Comparison of ENCODE assay signal across 9 mouse cellular contexts in the genomic region with DNA sequence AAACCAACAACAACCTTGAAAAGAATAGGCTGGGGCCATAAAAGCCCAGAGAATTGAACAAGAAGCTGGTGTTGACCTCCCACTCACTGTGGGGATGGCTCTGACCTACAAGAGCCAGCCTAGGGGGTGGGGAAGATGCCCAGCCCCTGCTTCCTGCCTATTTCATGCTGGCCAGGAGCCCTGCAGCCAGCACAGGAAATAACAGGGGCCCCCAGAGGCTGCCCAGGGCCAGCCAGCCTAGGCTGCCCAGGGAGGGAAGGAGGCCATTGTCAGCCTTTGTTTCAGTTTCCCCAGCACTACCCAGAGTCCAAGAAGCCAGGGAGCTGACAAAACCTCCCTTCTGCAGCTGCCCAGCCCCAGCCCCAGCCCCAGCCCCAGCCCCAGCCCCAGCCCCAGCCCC.
DNase-seq lines count a peak whose midpoint lies in the region; ATAC-seq and TF ChIP-seq lines count a peak whose summit lies in the region.
"Had no signal": no experiment of that assay in that cellular context is flagged by ENCODE, and none has a peak within 500 bp of the region (broad histone marks: within the 10 kb centered on the region; RNA-seq: fewer than 3 reads in every experiment).

No protein-coding gene starts in this region.

- DNase-seq in liver = peak; percentile 28
- no peak for DNase-seq in liver, postnatal 0 days
- DNase-seq in limb, embryonic 10.5 days (ENCODE audit: low spot score) = no peak
- no peak for DNase-seq in spleen, postnatal 36 days (ENCODE audit: low spot score in 2 of 2)
- no peak for DNase-seq in urinary bladder, postnatal 36 days (ENCODE audit: low spot score in 2 of 2)
- no peak for DNase-seq in c-Kit-positive CD71-positive TER-119-positive erythroid progenitor cells, embryonic 14.5 days (ENCODE audit: low spot score)

- H3K27me3 ChIP-seq in liver, postnatal 0 days (ENCODE audit: insufficient read depth, low read length) = no peaks in the 10 kb centered on the region
- H3K27me3 ChIP-seq in heart, embryonic 14.5 days (ENCODE audit: control insufficient read depth, insufficient read depth, low read length) = no peaks in the 10 kb centered on the region
- no peaks in the 10 kb centered on the region for H3K27me3 ChIP-seq in limb, embryonic 10.5 days (ENCODE audit: low read depth, poor library complexity, severe bottlenecking)
- no peaks in the 10 kb centered on the region for H3K27me3 ChIP-seq in neural tube, embryonic 15.5 days (replicated peaks)

- TF ChIP-seq EP300 in liver, postnatal 0 days (IDR thresholded peaks at IDR 0.05; ENCODE audit: low read depth) = no peak

- ATAC-seq in liver, postnatal 0 days = no peak
- peak; percentile 31; the same call in 1 of the 2 replicates for ATAC-seq in heart, embryonic 14.5 days (ENCODE audit: insufficient number of reproducible peaks, insufficient read depth, low FRiP score, low read depth)
- ATAC-seq in neural tube, embryonic 15.5 days (ENCODE audit: low FRiP score) = no peak

- no peak overlapping the region for H3K27ac ChIP-seq in liver, postnatal 0 days (ENCODE audit: low read depth)
- H3K27ac ChIP-seq in heart, embryonic 14.5 days (replicated peaks in 1 of 2; ENCODE audit: control insufficient read depth in 1 of 2, insufficient read depth in 1 of 2, low read depth in 2 of 2, low read length in 2 of 2) = peak overlapping the region in 1 of 2 experiments; percentile 44; a peak in 2 of 4 replicates
- peak overlapping the region; percentile 89 for H3K27ac ChIP-seq in limb, embryonic 10.5 days
- H3K27ac ChIP-seq in neural tube, embryonic 15.5 days (replicated peaks) = peak overlapping the region; percentile 7; the same call in 1 of the 2 replicates
- H3K27ac ChIP-seq: macrophage had no signal

- peaks cover 3% of the 10 kb centered on the region; the same call in 1 of the 2 replicates for H3K4me1 ChIP-seq in liver, postnatal 0 days (ENCODE audit: insufficient read depth)
- peaks cover 15 to 18% of the 10 kb centered on the region in 2 experiments; a peak in 2 of 4 replicates for H3K4me1 ChIP-seq in heart, embryonic 14.5 days (ENCODE audit: control insufficient read depth in 2 of 2, insufficient read depth in 2 of 2, low read length in 2 of 2)
- peaks cover 94% of the 10 kb centered on the region for H3K4me1 ChIP-seq in limb, embryonic 10.5 days
- peaks cover 66% of the 10 kb centered on the region for H3K4me1 ChIP-seq in neural tube, embryonic 15.5 days

- no peak overlapping the region for H3K9ac ChIP-seq in liver, postnatal 0 days (replicated peaks)
- no peak overlapping the region for H3K9ac ChIP-seq in heart, embryonic 14.5 days (ENCODE audit: low read length)
- no peak overlapping the region for H3K9ac ChIP-seq in neural tube, embryonic 15.5 days (replicated peaks)

- no peaks in the 10 kb centered on the region for H3K9me3 ChIP-seq in liver, postnatal 0 days (ENCODE audit: low read length)
- no peaks in the 10 kb centered on the region for H3K9me3 ChIP-seq in heart, embryonic 14.5 days (ENCODE audit: control insufficient read depth, low read length)
- no peaks in the 10 kb centered on the region for H3K9me3 ChIP-seq in limb, embryonic 10.5 days (replicated peaks)
- H3K9me3 ChIP-seq in neural tube, embryonic 15.5 days (replicated peaks) = no peaks in the 10 kb centered on the region

- no peak for TF ChIP-seq CTCF in liver, postnatal 0 days (IDR thresholded peaks at IDR 0.05; ENCODE audit: low read depth)

- H3K4me2 ChIP-seq in liver, postnatal 0 days (ENCODE audit: low read depth, low read length) = no peak overlapping the region
- no peak overlapping the region for H3K4me2 ChIP-seq in heart, embryonic 14.5 days (ENCODE audit: low read length)
- no peak overlapping the region for H3K4me2 ChIP-seq in neural tube, embryonic 15.5 days

- no peak overlapping the region for H3K4me3 ChIP-seq in liver, postnatal 0 days (ENCODE audit: low read depth, low read length)
- H3K4me3 ChIP-seq in heart, embryonic 14.5 days (ENCODE audit: control insufficient read depth in 1 of 2, insufficient read depth in 1 of 2, low read depth in 1 of 2, low read length in 2 of 2) = no peak overlapping the region
- H3K4me3 ChIP-seq in limb, embryonic 10.5 days = peak overlapping the region; percentile 19; the same call in 1 of the 2 replicates
- no peak overlapping the region for H3K4me3 ChIP-seq in neural tube, embryonic 15.5 days (replicated peaks)

- no peaks in the 10 kb centered on the region for H3K36me3 ChIP-seq in liver, postnatal 0 days (replicated peaks; ENCODE audit: insufficient read depth, low read length)
- no peaks in the 10 kb centered on the region for H3K36me3 ChIP-seq in heart, embryonic 14.5 days (ENCODE audit: control insufficient read depth, insufficient read depth, low read length)
- H3K36me3 ChIP-seq in limb, embryonic 10.5 days = peaks cover 3% of the 10 kb centered on the region; the same call in 1 of the 2 replicates
- H3K36me3 ChIP-seq in neural tube, embryonic 15.5 days = no peaks in the 10 kb centered on the region
